Mouse (Mus musculus) CH12.LX (cell line): Measurements from ENCODE around the gene Plp2.

Source experiments
- JUND ChIP-seq: conservative IDR thresholded peaks from 2 replicates; pipeline ENCODE4 v1.6.1; 2011; ENCODE audit warnings: low read depth, low read length, improper control_type of control experiment
- MAFK ChIP-seq: IDR thresholded peaks from 2 replicates; pipeline ENCODE4 v1.6.1; 2011; ENCODE audit warnings: low read length, improper control_type of control experiment; ENCODE audit not compliant: insufficient replicate concordance
- MYC ChIP-seq: IDR thresholded peaks from 2 replicates; pipeline ENCODE4 v1.6.1; 2011; ENCODE audit warnings: low read depth, mild to moderate bottlenecking, improper control_type of control experiment, low read length
- POLR2A ChIP-seq: IDR thresholded peaks from 2 replicates; pipeline ENCODE4 v1.6.1; 2011; ENCODE audit warnings: low read depth, mild to moderate bottlenecking, improper control_type of control experiment, low read length
- SMC3 ChIP-seq: IDR thresholded peaks from 2 replicates; pipeline ENCODE4 v1.6.1; 2011; ENCODE audit warnings: low read depth, low read length, improper control_type of control experiment
- TBP ChIP-seq: conservative IDR thresholded peaks from 2 replicates; pipeline ENCODE4 v1.6.1; 2011; ENCODE audit warnings: low read depth, low read length, improper control_type of control experiment
- TCF12 ChIP-seq: IDR thresholded peaks from 2 replicates; pipeline ENCODE4 v1.6.1; 2014; ENCODE audit warnings: low read depth, mild to moderate bottlenecking, inconsistent platforms, low read length, improper control_type of control experiment

GRCm38 (mm10) chrX:7658785-7659589 lies 12.2 kb downstream of the Plp2 start:
- TF ChIP-seq MAFK (no peak), SMC3 (no peak), POLR2A (no peak), TCF12 (no peak), TBP (no peak), JUND (no peak), MYC (no peak)
